Mouse (Mus musculus): ENCODE measurements around the gene Btbd35f11. TPM values are rescaled to one million over a fixed set of nuclear protein-coding genes. Genes with fewer than 3 reads are reported as not detected.
"Not testable (repeated sequence)": the region's sequence is repeated elsewhere in the genome, so short reads cannot be mapped to it uniquely, and the experiment has no call there.

The Btbd35f11 gene
- not detected in 2 replicates for total RNA-seq (2017)

GRCm38 (mm10) chrX:3443590-3443989 is at the start of gene Btbd35f11:
Btbd35f11 (minus strand) TSS chrX:3443690.
- ATAC-seq (ENCODE audit: extremely low read depth, insufficient number of reproducible peaks, low FRiP score, poor library complexity, severe bottlenecking): not testable (repeated sequence)

GRCm38 (mm10) chrX:3409946-3410345 is 33.5 kb downstream of the Btbd35f11 start:
- not testable (repeated sequence) for ATAC-seq (ENCODE audit: extremely low read depth, insufficient number of reproducible peaks, low FRiP score, poor library complexity, severe bottlenecking)

Other genes starting within 250 kb of the Btbd35f11 start
- gene Btbd35f24, start 247.9 kb downstream of the Btbd35f11 start, total RNA-seq (2017): not detected in 2 replicates

All from neutrophil, adult 5-6 weeks (primary cell).